Mouse (Mus musculus): ENCODE data around the gene Arpc4. TPM values are rescaled to one million over a fixed set of nuclear protein-coding genes. Genes with fewer than 3 reads are reported as not detected.
A peak's percentile ranks its signal among the peaks of the same experiment; 100 is the strongest.

The Arpc4 gene
- polyA plus RNA-seq, 1 experiment from 2014 or later = 423 TPM

- Histone ChIP-seq H3K27me3 (no peaks in the 10 kb centered on the region), H3K9me3 (no peaks in the 10 kb centered on the region), H3K27ac (replicated peaks) (no peak overlapping the region), H3K4me2 (no peak overlapping the region), H3K36me3 (peaks cover 52% of the 10 kb centered on the region), H3K4me1 (replicated peaks) (peaks cover 9% of the 10 kb centered on the region), H3K4me3 (no peak overlapping the region), H3K9ac (no peak overlapping the region)
- WGBS = 72% methylated on average over 3 of the region's 3 CpGs
- ATAC-seq (ENCODE audit: low FRiP score, low read depth) = no peak
These were observed 12.8 kb downstream of the Arpc4 start for GRCm38 (mm10) chr6:113390715-113391114.

GRCm38 (mm10) chr6:113392015-113392386 is 14.1 kb downstream of the Arpc4 start:
- Histone ChIP-seq H3K4me1 (replicated peaks) (peaks cover 9% of the 10 kb centered on the region), H3K9me3 (no peaks in the 10 kb centered on the region), H3K27ac (replicated peaks) (peak overlapping the region; percentile 82), H3K36me3 (peaks cover 41% of the 10 kb centered on the region), H3K4me3 (peak overlapping the region; percentile 41), H3K27me3 (no peaks in the 10 kb centered on the region), H3K4me2 (peak overlapping the region; percentile 80), H3K9ac (peak overlapping the region; percentile 55)
- ATAC-seq (ENCODE audit: low FRiP score, low read depth) = no peak
- WGBS = 19% methylated on average over 10 of the region's 10 CpGs

- Histone ChIP-seq H3K4me2 (peak overlapping the region; percentile 80), H3K36me3 (peaks cover 36% of the 10 kb centered on the region), H3K4me3 (peak overlapping the region; percentile 41), H3K4me1 (replicated peaks) (peaks cover 9% of the 10 kb centered on the region), H3K27ac (replicated peaks) (peak overlapping the region; percentile 82), H3K9ac (peak overlapping the region; percentile 55), H3K27me3 (no peaks in the 10 kb centered on the region), H3K9me3 (no peaks in the 10 kb centered on the region)
- ATAC-seq (ENCODE audit: low FRiP score, low read depth) = peak; percentile 92
- WGBS = under 1% methylated on average over 51 of the region's 51 CpGs
These were observed 14.6 kb downstream of the Arpc4 start for GRCm38 (mm10) chr6:113392387-113393071.

GRCm38 (mm10) chr6:113393951-113394350 is 16.0 kb downstream of the Arpc4 start:
- Histone ChIP-seq H3K4me2 (no peak overlapping the region), H3K4me3 (no peak overlapping the region), H3K36me3 (peaks cover 21% of the 10 kb centered on the region), H3K27me3 (no peaks in the 10 kb centered on the region), H3K9ac (no peak overlapping the region), H3K4me1 (replicated peaks) (peaks cover 9% of the 10 kb centered on the region), H3K27ac (replicated peaks) (no peak overlapping the region), H3K9me3 (no peaks in the 10 kb centered on the region)
- 88% methylated on average over 6 of the region's 6 CpGs for WGBS
- no peak for ATAC-seq (ENCODE audit: low FRiP score, low read depth)

- Histone ChIP-seq H3K36me3 (peaks cover 13% of the 10 kb centered on the region), H3K27ac (replicated peaks) (no peak overlapping the region), H3K27me3 (no peaks in the 10 kb centered on the region), H3K4me3 (no peak overlapping the region), H3K4me1 (replicated peaks) (peaks cover 9% of the 10 kb centered on the region), H3K9ac (no peak overlapping the region), H3K4me2 (no peak overlapping the region), H3K9me3 (no peaks in the 10 kb centered on the region)
- 92% methylated on average over 11 of the region's 11 CpGs for WGBS
- no peak for ATAC-seq (ENCODE audit: low FRiP score, low read depth)
These were observed 16.9 kb downstream of the Arpc4 start for GRCm38 (mm10) chr6:113394811-113395210.

GRCm38 (mm10) chr6:113395501-113395900 is 17.6 kb downstream of the Arpc4 start:
- WGBS = 93% methylated on average over 6 of the region's 6 CpGs
- no peak overlapping the region for H3K9ac ChIP-seq
- peaks cover 8% of the 10 kb centered on the region; the same call in 1 of the 2 replicates for H3K36me3 ChIP-seq
- no peak overlapping the region for H3K27ac ChIP-seq (replicated peaks)
- H3K4me2 ChIP-seq = no peak overlapping the region
- ATAC-seq (ENCODE audit: low FRiP score, low read depth) = no peak
- H3K9me3 ChIP-seq = no peaks in the 10 kb centered on the region
- no peak overlapping the region for H3K4me3 ChIP-seq
- H3K4me1 ChIP-seq (replicated peaks) = peaks cover 9% of the 10 kb centered on the region
- no peaks in the 10 kb centered on the region for H3K27me3 ChIP-seq

GRCm38 (mm10) chr6:113396270-113397030 is 18.5 kb downstream of the Arpc4 start:
- Histone ChIP-seq H3K27me3 (no peaks in the 10 kb centered on the region), H3K9me3 (no peaks in the 10 kb centered on the region), H3K4me1 (replicated peaks) (peaks cover 9% of the 10 kb centered on the region), H3K36me3 (peaks cover 8% of the 10 kb centered on the region; the same call in 1 of the 2 replicates), H3K27ac (replicated peaks) (no peak overlapping the region), H3K4me2 (no peak overlapping the region), H3K4me3 (no peak overlapping the region), H3K9ac (no peak overlapping the region)
- no peak for ATAC-seq (ENCODE audit: low FRiP score, low read depth)
- WGBS = 86% methylated on average over 10 of the region's 10 CpGs

- Histone ChIP-seq H3K27me3 (no peaks in the 10 kb centered on the region), H3K9me3 (no peaks in the 10 kb centered on the region), H3K4me3 (no peak overlapping the region), H3K36me3 (no peaks in the 10 kb centered on the region), H3K4me1 (replicated peaks) (no peaks in the 10 kb centered on the region), H3K9ac (no peak overlapping the region), H3K27ac (replicated peaks) (no peak overlapping the region), H3K4me2 (no peak overlapping the region)
- ATAC-seq (ENCODE audit: low FRiP score, low read depth) = no peak
- WGBS = 95% methylated on average over 13 of the region's 13 CpGs
These were observed 24.2 kb downstream of the Arpc4 start for GRCm38 (mm10) chr6:113402094-113402493.

- no peaks in the 10 kb centered on the region for H3K27me3 ChIP-seq
- H3K36me3 ChIP-seq = no peaks in the 10 kb centered on the region
- ATAC-seq (ENCODE audit: low FRiP score, low read depth) = no peak
- H3K4me1 ChIP-seq (replicated peaks) = no peaks in the 10 kb centered on the region
- WGBS = 74% methylated on average over 12 of the region's 12 CpGs
- no peak overlapping the region for H3K9ac ChIP-seq
- H3K4me3 ChIP-seq = no peak overlapping the region
- no peaks in the 10 kb centered on the region for H3K9me3 ChIP-seq
- H3K27ac ChIP-seq (replicated peaks) = no peak overlapping the region
- no peak overlapping the region for H3K4me2 ChIP-seq
These were observed 26.9 kb downstream of the Arpc4 start for GRCm38 (mm10) chr6:113404649-113405448.

GRCm38 (mm10) chr6:113405483-113405882 is 27.6 kb downstream of the Arpc4 start:
- no peaks in the 10 kb centered on the region for H3K27me3 ChIP-seq
- H3K9ac ChIP-seq = no peak overlapping the region
- no peak overlapping the region for H3K27ac ChIP-seq (replicated peaks)
- H3K36me3 ChIP-seq = no peaks in the 10 kb centered on the region
- 90% methylated on average over 6 of the region's 6 CpGs for WGBS
- no peak for ATAC-seq (ENCODE audit: low FRiP score, low read depth)
- no peak overlapping the region for H3K4me3 ChIP-seq
- H3K9me3 ChIP-seq = no peaks in the 10 kb centered on the region
- no peaks in the 10 kb centered on the region for H3K4me1 ChIP-seq (replicated peaks)
- H3K4me2 ChIP-seq = no peak overlapping the region

- no peak overlapping the region for H3K27ac ChIP-seq (replicated peaks)
- no peak overlapping the region for H3K4me3 ChIP-seq
- ATAC-seq (ENCODE audit: low FRiP score, low read depth) = no peak
- no peaks in the 10 kb centered on the region for H3K4me1 ChIP-seq (replicated peaks)
- H3K27me3 ChIP-seq = no peaks in the 10 kb centered on the region
- WGBS = 78% methylated on average over 9 of the region's 9 CpGs
- no peaks in the 10 kb centered on the region for H3K36me3 ChIP-seq
- H3K9me3 ChIP-seq = no peaks in the 10 kb centered on the region
- no peak overlapping the region for H3K4me2 ChIP-seq
- no peak overlapping the region for H3K9ac ChIP-seq
These were observed 28.8 kb downstream of the Arpc4 start for GRCm38 (mm10) chr6:113406683-113407082.

- no peak for ATAC-seq (ENCODE audit: low FRiP score, low read depth)
- Histone ChIP-seq H3K36me3 (peaks cover 4% of the 10 kb centered on the region; the same call in 1 of the 2 replicates), H3K4me1 (replicated peaks) (no peaks in the 10 kb centered on the region), H3K4me3 (no peak overlapping the region), H3K9ac (no peak overlapping the region), H3K27me3 (no peaks in the 10 kb centered on the region), H3K9me3 (no peaks in the 10 kb centered on the region), H3K4me2 (no peak overlapping the region), H3K27ac (replicated peaks) (no peak overlapping the region)
- WGBS = 64% methylated on average over 1 of the region's 1 CpGs
These were observed 32.1 kb downstream of the Arpc4 start for GRCm38 (mm10) chr6:113410001-113410400.

Data from hindbrain, embryonic 15.5 days (tissue).